Mouse (Mus musculus) cerebellum, postnatal 25 days (tissue): ENCODE data around the gene Dnajc11.

Source experiments
- DNase-seq, 2 experiments: peaks; one replicate each; pipeline ENCODE4 v3.0.0; 2021; ENCODE audit warnings: mixed read lengths in 2 of 2

Dnajc11 gene

DNA sequence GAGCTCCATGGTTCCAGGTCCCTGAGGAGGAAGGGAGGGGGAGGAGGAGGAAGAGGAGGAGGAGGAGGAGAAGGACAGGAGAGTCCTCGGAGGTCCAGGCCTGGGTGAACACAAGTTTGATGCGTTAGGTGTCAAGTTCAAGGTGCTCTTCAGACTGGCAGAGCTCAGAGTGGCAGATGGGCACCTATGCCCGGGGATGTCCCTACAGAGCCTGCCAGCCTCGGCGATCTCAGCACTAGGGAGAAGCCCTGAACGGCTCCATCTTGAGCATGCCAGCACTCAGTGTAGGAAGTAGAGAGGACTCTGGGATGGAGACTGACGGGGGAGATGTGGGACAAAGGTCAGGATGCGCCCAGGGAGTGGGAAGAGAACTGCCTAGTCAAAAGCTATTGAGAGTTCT lies 53.2 kb downstream of the Dnajc11 start:
- peak; percentile 48 to 57 for DNase-seq

DNA sequence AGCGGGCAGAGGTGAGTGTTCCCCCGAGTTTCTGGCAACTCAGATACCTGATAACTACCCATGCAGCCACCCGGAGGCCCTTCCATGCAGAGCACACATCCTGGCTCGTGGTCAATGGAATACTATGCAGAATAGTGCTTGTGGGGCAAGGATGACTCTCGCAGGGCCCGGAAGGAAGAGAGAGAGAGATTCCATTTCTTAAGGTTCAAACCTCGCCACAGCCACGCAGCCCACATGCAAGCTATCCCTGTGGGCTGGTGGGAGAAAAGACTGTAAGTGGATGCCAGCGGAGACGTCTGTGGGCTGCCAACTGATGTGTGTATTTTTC lies 54.5 kb downstream of the Dnajc11 start:
- no peak for DNase-seq

DNA sequence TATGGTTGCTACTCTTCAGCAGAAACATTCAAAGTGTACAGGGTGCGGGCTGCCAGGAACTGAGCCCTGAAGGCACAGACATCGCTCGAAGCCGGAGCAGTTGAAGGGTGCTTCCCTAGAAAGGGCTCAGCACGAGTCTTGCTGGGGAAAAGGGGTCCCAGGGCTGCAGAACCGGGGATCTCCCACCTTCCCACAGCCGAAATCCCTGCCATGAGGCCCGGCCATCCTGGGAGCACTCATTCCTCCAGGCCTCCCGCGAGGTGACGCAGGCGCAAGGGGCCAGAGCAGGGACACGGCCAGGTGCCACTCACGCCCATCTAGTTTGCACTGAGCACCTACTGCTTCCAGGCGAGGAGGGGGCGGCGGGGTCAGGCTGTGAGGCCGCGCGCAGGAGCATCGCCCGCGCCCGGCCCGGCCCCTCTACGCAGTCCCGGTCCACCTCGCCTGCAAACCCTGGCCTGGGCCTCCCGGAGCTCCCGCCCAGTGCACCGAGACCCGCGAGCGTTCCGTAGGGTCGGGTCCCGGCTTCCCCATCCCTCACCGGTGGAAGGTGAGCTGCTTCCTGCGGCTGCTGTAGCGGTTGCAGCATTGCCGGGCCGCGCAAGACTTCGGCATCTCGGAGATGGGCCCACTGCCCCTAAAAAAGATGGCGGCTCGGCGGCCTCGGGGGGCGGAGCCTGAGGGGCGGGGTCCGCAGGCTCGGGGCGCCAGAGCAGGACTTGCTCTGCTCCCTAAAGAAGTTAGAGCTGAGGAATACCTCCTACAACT lies 55.0 kb downstream of the Dnajc11 start, which contains the start of gene Thap3:
Gene Thap3, minus strand, starts transcription at position 656 of the 768 bp plus-strand sequence.
- DNase-seq = peak; percentile 88 to 90

DNA sequence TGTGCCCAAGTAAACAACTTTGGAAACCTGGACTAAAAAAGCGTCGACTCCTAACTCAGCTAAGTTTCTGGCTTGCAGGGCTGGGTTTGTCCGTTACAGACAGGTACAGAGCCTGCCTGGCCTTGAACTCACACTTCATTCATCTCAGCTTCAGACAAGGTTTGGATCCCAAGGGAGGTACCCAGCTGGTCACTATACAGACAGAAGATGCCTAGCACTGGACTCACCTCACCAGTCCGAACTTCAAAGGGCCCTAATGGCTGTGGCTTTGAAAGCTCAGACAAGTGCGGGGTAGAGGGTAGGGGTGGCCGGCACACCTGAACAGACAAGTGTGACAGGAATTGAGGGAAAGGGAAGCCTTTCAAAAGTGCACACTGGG lies 55.6 kb downstream of the Dnajc11 start:
- no peak for DNase-seq

DNA sequence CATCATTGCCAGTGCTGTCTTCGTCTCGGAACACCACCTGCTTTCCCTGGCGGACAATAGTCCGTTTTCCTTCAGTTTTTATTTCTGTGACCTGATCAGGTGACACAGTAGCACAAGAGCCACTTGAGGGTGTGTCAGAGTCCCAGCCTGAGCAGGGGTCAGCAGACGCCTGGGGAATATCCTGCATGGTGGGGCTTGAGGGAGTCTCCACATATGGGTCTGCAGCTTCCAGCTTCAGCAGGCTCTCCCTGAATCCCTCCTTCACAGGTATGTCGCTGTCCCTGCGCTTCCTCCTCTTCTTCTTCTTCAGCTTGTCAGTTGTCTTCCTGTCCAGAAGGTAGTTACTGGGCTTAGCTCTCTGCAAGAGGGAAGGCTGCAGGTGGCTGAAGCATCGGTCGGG lies 58.6 kb downstream of the Dnajc11 start:
- DNase-seq = no peak

DNA sequence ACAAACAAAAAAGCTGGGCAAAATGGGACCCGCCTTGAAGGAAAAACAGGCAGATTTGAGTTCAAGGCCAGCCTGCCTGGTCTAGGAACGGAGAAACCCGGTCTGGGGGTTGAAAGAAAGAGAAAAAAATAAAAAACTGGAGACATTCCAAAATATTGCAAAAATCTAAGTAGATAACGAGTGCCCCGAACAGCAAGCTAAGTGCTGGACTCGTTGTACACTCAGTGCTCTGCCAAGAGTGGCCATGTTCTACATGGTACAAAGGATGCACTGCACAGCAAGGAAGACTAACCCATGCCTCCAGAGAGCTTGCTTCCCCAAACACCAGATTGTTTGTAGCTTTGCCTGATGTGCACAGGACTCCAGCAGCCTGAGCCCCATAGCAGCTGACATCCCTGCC lies 59.5 kb downstream of the Dnajc11 start:
- DNase-seq = no peak

DNA sequence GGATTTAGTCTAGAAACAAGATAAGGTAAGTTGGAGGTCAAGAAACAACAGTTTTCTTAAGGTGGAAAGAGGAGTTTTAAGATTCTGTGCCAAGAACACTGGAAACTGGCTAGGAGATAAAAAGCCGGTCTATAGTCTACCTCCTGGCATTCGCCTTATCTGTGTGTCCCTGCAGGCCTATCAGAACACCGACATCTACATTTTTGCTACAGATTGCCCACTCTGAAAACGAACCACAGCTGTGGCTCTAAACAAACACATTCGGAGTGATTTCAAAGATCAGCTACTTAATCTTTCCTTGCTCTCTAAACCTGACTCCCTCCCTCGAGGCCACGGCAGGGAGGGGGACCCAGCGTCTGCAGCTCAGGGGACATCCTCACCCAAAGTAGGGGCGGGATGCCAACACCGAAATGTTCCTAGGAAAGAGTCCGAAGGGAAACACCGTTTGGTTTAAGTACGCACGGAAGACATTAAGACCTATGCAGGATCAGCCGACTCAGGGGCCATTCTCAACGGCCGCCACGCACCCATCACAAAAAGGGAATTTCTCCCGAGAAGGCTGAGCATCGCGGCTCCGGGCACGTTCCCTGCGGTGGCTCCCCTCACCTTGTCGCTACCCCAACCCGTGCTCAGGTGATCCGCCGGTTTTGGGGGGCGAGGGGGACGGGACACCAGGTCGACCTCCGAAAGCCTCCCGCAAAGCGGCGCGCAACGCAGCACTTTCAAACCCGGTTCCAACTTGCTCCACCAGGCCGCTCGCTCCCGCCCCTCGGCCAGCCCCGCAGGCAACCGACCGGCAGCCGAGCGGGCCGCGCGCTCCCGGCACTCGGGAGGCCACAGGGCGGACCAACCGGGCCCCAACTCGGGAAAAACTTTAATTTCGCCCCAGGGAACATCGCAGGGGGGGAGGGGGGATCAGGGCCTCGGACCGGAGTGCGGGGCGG lies 61.0 kb downstream of the Dnajc11 start:
- DNase-seq = peak; percentile 47 to 68

DNA sequence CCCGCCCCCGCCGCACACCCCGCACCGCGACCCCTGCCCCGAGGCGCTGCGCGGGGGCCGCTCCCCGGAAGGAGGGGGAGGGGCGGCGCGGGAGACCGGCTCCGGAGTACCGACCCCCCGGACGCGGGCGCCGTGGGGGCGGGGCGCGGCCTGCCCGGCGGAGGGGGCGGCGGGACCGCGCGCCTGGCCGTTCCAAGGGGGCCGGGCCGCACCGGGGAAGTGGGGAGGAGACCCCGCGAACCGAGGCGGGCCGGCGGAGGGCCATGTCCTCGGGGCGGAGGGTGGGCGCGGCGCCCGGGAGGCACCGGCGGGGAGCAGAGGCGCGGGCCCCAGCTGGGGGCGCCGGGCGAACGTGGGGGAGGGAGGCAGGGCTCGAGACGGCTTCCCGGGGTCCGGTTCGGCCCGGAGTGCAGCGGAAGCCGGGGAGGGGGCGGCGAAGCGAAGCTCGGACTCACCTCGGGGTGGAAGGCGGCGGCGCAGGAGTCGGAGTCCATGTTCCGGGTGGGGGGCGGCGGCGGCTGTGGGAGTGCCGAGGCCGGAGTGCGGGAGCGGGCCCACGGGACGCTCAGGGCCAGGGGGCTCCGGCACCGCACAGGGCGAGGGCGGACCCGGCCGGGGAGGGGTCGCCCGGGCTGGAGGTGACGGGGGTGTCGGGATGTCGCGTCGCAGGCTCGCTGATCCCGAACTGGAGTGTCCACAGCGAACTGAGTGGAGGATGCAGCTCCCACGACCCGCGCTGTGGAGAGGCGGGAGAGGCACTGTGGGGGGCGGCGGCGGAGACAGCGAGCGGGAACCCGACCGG lies 62.1 kb downstream of the Dnajc11 start:
- DNase-seq = no peak

DNA sequence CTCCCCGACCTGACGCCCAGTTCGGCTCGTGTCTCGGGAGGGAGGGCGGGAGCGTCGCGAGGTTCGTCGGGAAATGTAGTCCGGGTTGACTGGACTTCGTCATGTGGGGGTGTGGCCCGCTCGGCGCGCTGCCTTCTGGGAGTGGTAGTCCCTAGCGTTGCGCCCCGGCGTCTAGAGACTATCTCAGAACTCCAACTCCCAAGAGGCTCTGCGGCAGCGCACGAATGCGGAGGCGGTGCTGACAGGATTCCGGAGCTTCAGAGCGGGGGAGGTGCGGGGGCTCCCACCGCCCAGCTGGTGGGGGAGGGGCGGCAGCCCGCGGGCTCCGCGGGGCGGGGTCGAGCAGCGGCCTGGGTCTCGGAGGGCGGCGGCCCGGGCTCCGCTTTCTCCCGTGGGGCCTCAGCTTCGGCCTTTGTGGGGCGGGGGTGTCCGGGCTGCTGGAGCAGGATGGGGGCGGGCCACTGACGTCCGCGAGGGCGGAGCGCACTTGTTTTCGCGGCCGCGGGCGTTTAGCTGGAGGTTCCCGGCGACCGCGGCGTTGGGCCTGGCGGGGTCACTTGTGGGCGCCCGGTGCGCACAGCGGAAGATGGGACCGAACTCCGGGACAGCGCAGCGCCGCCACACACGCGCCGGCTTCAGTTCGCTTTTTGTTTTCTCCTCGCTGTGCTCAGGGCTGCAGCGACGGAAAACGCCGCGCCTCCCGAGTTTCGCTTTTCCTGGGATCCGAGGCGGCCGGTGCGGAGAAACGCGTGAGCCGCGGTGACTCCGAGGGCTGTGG lies 62.9 kb downstream of the Dnajc11 start, which contains the start of gene Phf13:
Gene Phf13, minus strand, starts transcription at position 86 of the 778 bp plus-strand sequence.
- peak; percentile 99 for DNase-seq

DNA sequence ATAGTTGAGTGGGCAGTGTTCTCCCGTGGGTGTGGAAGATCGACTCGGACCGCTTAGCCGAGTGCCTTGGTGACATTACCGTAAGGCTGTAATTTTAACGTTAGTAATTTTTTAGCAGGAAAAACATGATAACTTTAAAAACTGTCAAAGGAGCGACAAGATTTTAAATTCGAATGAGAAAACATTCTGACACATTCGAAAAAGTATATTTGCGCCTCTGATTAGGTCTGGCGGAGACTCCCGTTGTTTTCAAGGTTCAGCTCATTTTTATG lies 63.4 kb downstream of the Dnajc11 start:
- DNase-seq = no peak

DNA sequence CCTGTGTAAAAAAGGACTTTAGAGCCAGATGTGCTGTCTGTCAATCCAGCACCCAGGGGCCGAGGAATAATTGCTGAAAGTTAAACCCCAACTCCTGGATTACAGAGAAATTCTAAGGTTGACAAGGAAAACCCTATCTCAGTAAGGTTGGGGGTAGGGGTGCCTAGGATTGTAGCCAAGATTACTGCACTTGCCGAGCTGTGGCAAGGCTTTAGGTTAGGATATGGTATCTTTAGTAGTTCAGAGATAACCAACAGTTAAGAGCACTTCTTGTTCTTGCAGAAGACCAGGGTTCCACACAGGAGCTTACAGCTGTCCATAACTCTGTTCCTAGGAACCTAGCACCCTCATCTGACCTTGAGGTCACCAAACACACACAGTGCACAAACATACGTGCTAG lies 64.2 kb downstream of the Dnajc11 start:
- DNase-seq = peak in 1 of 2 experiments; percentile 6

DNA sequence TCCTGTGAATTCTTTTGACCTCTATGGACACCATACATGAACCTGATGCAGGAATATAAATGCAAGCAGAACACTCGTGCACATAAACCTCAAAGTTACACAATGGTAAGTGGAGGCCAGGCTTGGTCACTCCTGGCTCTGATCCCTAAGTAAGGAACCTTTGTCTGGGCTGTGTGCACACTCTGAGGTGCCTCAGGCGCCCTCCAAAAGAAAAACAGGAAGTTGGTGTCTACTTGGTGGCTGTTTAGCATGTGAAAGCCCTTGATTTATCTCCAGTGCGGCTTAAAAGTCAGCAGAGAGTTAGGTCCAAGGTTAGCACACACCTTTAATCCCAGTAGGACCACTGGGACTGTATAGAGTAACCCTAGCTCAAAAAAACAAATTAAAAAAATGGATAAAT lies 66.0 kb downstream of the Dnajc11 start:
- no peak for DNase-seq

DNA sequence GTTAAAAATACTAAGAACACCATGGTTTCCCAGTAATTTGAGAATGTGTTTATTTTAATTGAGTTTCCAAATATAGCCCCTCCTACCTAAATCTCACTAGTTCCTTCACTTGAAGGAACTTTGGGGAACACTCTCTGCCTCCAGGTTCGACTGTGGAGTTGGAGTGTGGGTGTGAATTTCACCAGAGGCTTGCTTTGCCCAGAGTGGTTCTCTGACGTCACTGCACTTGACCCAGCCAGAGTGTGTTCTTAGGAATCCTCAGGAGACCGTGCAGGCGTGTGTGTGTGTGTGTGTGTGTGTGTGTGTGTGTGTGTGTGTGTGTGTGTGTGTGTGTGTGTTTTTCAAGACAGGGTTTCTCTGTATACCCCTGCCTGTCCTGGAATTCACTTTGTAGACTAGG lies 67.4 kb downstream of the Dnajc11 start:
- DNase-seq = no peak

DNA sequence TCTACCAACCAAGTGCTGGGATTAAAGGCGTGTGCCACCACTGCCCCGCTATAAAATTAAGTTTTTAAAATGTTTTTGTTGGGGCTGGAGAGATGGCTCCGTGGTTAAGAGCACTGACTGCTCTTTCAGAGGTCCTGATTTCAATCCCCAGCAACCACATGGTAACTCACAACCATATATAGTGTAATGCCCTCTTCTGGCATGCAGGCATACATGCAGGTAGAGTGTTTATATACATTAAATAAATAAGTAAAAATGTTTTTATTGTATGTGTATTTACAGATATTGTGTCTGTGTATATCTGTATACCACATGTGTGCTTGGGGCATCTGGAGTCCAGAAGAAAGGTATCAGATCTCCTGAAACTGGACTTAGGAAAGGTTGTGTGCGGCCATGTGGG lies 67.8 kb downstream of the Dnajc11 start:
- no peak for DNase-seq

DNA sequence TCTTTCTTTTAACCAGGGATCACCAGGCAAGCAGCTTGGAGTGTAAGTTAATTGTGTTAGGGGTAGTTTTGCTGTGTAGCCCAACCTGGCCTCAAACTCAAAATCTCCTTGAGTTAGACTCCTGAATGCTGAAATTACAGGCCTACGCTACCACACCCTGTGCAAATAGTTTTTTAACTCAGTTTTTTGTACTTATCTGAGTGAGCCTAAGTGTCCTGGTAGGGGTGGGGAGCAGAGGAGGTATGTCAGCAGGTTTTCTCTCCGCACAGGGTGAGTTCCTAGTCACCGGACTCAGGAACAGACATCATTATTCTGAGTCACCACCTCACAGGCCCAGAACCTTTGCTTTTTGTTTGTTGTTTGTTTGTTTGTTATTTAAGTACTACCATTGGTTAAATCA lies 68.6 kb downstream of the Dnajc11 start:
- no peak for DNase-seq

DNA sequence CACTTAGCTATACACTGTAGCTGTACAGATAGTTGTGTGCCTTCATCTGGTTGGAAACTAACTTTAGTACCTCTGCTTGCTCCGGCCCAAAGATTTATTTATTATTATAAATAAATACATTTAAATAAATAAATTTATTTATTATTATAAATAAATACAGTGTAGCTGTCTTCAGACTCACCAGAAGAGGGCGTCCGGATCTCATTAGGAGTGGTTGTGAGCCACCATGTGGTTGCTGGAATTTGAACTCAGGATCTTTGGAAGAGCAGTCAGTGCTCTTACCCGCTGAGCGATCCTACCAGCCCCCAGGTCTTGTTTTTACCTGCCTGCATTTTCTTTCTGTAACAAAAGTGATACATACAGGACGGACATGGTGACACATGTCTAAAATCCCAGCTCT lies 72.6 kb downstream of the Dnajc11 start:
- DNase-seq = peak in 1 of 2 experiments; percentile 39

DNA sequence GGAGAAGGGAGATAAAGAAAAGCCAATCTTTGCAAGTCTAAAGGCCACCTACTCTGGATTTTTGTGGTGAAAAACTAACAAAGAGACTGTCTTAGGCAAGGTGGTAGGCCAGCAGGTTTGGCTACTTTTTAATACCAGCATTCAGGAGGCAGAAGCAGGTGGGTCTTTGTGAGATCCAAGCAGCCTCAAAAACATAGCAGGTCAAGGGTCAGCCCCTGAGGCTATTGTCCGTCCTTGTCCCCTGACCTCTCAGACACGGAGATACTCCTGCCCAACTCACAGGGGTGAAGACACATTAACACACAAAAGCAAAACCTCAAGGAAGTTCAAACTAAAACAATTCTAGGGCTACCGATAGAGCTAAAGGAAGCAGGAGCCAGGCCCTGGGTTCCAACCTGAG lies 73.3 kb downstream of the Dnajc11 start:
- no peak for DNase-seq

DNA sequence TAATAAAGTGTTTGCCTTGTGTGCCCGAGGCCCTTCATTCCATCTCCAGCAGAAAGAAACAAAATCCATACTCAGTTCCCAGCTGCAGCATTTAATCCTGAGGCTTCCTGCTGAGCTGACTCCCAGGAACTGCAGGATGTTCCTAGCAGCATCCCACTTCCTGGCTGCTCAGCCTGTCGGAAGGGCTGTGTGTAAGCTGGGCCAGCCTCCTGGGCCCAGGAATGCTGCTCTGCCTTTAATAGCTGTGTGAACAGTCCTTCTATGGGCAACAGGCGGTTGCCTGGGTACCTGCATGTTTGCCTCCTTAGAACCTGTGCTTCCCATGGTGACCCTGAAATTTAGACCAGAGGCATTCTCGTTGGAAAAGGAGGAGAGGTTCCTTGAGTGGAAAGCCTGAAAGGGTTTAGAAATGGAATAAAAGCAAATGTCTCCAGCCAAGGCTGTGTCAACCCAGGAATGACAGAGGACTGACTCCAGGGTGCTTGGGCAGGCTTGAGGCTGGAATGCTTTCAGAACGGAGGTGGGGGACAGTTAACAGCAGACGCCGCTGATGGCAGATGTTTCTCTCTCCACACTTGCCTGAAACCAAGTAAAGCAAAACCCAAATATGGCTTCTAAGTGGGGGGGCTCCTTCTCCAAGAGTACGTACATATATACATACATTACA lies 74.1 kb downstream of the Dnajc11 start:
- DNase-seq = no peak

DNA sequence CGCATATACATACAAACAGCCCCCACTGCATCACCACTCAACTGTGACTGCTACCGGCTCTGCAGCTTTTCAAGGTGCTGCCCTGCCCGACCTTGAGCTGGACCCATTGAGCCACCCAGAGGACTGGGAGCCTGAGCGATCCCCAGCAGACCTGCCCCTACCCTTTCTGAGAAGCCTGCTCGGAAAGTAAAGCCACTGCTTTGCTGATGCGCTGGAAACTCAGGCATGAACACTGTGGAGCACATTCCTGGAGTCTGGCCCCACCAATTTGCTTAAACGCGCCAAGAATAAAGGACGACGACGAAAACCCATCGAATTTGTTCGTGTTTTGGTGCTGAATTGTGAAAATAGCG lies 74.6 kb downstream of the Dnajc11 start:
- peak; percentile 44 to 45 for DNase-seq

DNA sequence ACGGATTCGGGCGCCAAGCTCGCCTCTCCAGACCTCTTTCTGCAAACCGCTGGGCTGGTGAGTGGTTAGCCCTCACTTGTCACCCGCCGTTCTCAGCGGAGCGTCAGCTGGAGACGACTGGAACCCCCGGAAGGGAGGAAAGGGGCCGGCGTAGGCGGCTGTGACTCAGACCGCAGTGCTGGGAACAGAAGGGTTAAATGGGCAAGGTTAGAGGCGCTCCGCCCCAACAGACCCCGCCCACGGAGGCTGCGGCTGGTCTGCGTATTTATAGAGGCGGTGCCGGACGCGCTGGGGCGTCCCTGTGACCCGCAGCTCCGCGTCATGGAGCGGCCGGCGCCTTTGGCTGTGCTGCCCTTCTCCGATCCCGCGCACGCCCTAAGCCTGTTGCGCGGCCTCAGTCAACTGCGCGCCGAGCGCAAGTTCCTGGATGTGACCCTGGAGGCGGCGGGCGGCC lies 75.2 kb downstream of the Dnajc11 start, which contains the start of gene Klhl21:
Gene Klhl21, plus strand, starts transcription at position 182 of the 454 bp plus-strand sequence.
- DNase-seq = peak; percentile 95 to 96
